Mouse (Mus musculus): Measurements from ENCODE around the gene Stard8. TPM values are rescaled to one million over a fixed set of nuclear protein-coding genes. Genes with fewer than 3 reads are reported as not detected.

Stard8 gene
- total and polyA plus RNA-seq, 2 experiments = 6.8 to 8.3 TPM

- Histone ChIP-seq H3K4me3 (ENCODE audit: insufficient read depth, low read depth, low read length) (no peak overlapping the region), H3K36me3 (ENCODE audit: control insufficient read depth, insufficient read depth, low read length) (no peaks in the 10 kb centered on the region), H3K27me3 (ENCODE audit: control insufficient read depth, insufficient read depth, low read length) (no peaks in the 10 kb centered on the region), H3K9ac (ENCODE audit: low read depth, low read length) (no peak overlapping the region), H3K4me1 (ENCODE audit: control insufficient read depth, insufficient read depth, low read length) (peaks cover 1% of the 10 kb centered on the region; the same call in 1 of the 2 replicates), H3K27ac (replicated peaks; ENCODE audit: insufficient read depth, low read depth, low read length) (no peak overlapping the region), H3K79me2 (ENCODE audit: control insufficient read depth, insufficient read depth, low read length) (no peaks in the 10 kb centered on the region)
- TF ChIP-seq POLR2A (IDR thresholded peaks at IDR 0.05; ENCODE audit: extremely low read depth, insufficient read depth, low read length) (no peak), CTCF (IDR thresholded peaks at IDR 0.05; ENCODE audit: low read depth, low read length) (no peak)
- 86% methylated on average over 1 of the region's 1 CpGs for WGBS
- DNase-seq (ENCODE audit: extremely low read depth, low read depth, low spot score) = no peak
Measured at GRCm38 (mm10) chrX:99023951-99024350, 20.9 kb downstream of the Stard8 start.

- H3K27ac ChIP-seq (replicated peaks; ENCODE audit: insufficient read depth, low read depth, low read length) = no peak overlapping the region
- H3K27me3 ChIP-seq (ENCODE audit: control insufficient read depth, insufficient read depth, low read length) = no peaks in the 10 kb centered on the region
- no peaks in the 10 kb centered on the region for H3K4me1 ChIP-seq (ENCODE audit: control insufficient read depth, insufficient read depth, low read length)
- DNase-seq (ENCODE audit: extremely low read depth, low read depth, low spot score) = no peak
- no peak overlapping the region for H3K4me3 ChIP-seq (ENCODE audit: insufficient read depth, low read depth, low read length)
- TF ChIP-seq POLR2A (IDR thresholded peaks at IDR 0.05; ENCODE audit: extremely low read depth, insufficient read depth, low read length) = no peak
- TF ChIP-seq CTCF (IDR thresholded peaks at IDR 0.05; ENCODE audit: low read depth, low read length) = no peak
- H3K36me3 ChIP-seq (ENCODE audit: control insufficient read depth, insufficient read depth, low read length) = no peaks in the 10 kb centered on the region
- WGBS = 45% methylated on average over 3 of the region's 3 CpGs
- no peak overlapping the region for H3K9ac ChIP-seq (ENCODE audit: low read depth, low read length)
- no peaks in the 10 kb centered on the region for H3K79me2 ChIP-seq (ENCODE audit: control insufficient read depth, insufficient read depth, low read length)
Measured at GRCm38 (mm10) chrX:99035407-99035806, 32.4 kb downstream of the Stard8 start.

GRCm38 (mm10) chrX:99042451-99042951 is 39.5 kb downstream of the Stard8 start:
- Histone ChIP-seq H3K27me3 (ENCODE audit: control insufficient read depth, insufficient read depth, low read length) (no peaks in the 10 kb centered on the region), H3K9ac (ENCODE audit: low read depth, low read length) (peak overlapping the region; percentile 92), H3K4me1 (ENCODE audit: control insufficient read depth, insufficient read depth, low read length) (no peaks in the 10 kb centered on the region), H3K36me3 (ENCODE audit: control insufficient read depth, insufficient read depth, low read length) (no peaks in the 10 kb centered on the region), H3K4me3 (ENCODE audit: insufficient read depth, low read depth, low read length) (peak overlapping the region; percentile 97), H3K79me2 (ENCODE audit: control insufficient read depth, insufficient read depth, low read length) (no peaks in the 10 kb centered on the region), H3K27ac (replicated peaks; ENCODE audit: insufficient read depth, low read depth, low read length) (peak overlapping the region; percentile 73)
- DNase-seq (ENCODE audit: extremely low read depth, low read depth, low spot score) = peak; percentile 80
- WGBS = under 1% methylated on average over 30 of the region's 31 CpGs
- TF ChIP-seq POLR2A (IDR thresholded peaks at IDR 0.05; ENCODE audit: extremely low read depth, insufficient read depth, low read length) = peak; percentile 51; the same call in 1 of the 2 replicates
- no peak for TF ChIP-seq CTCF (IDR thresholded peaks at IDR 0.05; ENCODE audit: low read depth, low read length)

GRCm38 (mm10) chrX:99043275-99043674 is 40.2 kb downstream of the Stard8 start:
- peak overlapping the region; percentile 97 for H3K4me3 ChIP-seq (ENCODE audit: insufficient read depth, low read depth, low read length)
- 41% methylated on average over 6 of the region's 6 CpGs for WGBS
- no peaks in the 10 kb centered on the region for H3K27me3 ChIP-seq (ENCODE audit: control insufficient read depth, insufficient read depth, low read length)
- peak overlapping the region; percentile 73 for H3K27ac ChIP-seq (replicated peaks; ENCODE audit: insufficient read depth, low read depth, low read length)
- no peak for DNase-seq (ENCODE audit: extremely low read depth, low read depth, low spot score)
- no peaks in the 10 kb centered on the region; the same call in 1 of the 2 replicates for H3K79me2 ChIP-seq (ENCODE audit: control insufficient read depth, insufficient read depth, low read length)
- H3K4me1 ChIP-seq (ENCODE audit: control insufficient read depth, insufficient read depth, low read length) = no peaks in the 10 kb centered on the region
- H3K36me3 ChIP-seq (ENCODE audit: control insufficient read depth, insufficient read depth, low read length) = no peaks in the 10 kb centered on the region
- TF ChIP-seq POLR2A (IDR thresholded peaks at IDR 0.05; ENCODE audit: extremely low read depth, insufficient read depth, low read length) (no peak), CTCF (IDR thresholded peaks at IDR 0.05; ENCODE audit: low read depth, low read length) (no peak)
- peak overlapping the region; percentile 92 for H3K9ac ChIP-seq (ENCODE audit: low read depth, low read length)

- Histone ChIP-seq H3K36me3 (ENCODE audit: control insufficient read depth, insufficient read depth, low read length) (no peaks in the 10 kb centered on the region), H3K27me3 (ENCODE audit: control insufficient read depth, insufficient read depth, low read length) (no peaks in the 10 kb centered on the region), H3K4me3 (ENCODE audit: insufficient read depth, low read depth, low read length) (peak overlapping the region; percentile 48), H3K4me1 (ENCODE audit: control insufficient read depth, insufficient read depth, low read length) (no peaks in the 10 kb centered on the region), H3K79me2 (ENCODE audit: control insufficient read depth, insufficient read depth, low read length) (no peaks in the 10 kb centered on the region; the same call in 1 of the 2 replicates), H3K27ac (replicated peaks; ENCODE audit: insufficient read depth, low read depth, low read length) (peak overlapping the region; percentile 73), H3K9ac (ENCODE audit: low read depth, low read length) (peak overlapping the region; percentile 48)
- 75% methylated on average over 5 of the region's 5 CpGs for WGBS
- DNase-seq (ENCODE audit: extremely low read depth, low read depth, low spot score) = no peak
- TF ChIP-seq POLR2A (IDR thresholded peaks at IDR 0.05; ENCODE audit: extremely low read depth, insufficient read depth, low read length) (no peak), CTCF (IDR thresholded peaks at IDR 0.05; ENCODE audit: low read depth, low read length) (no peak)
Measured at GRCm38 (mm10) chrX:99043739-99044138, 40.7 kb downstream of the Stard8 start.

GRCm38 (mm10) chrX:99045315-99045714 is 42.3 kb downstream of the Stard8 start:
- Histone ChIP-seq H3K9ac (ENCODE audit: low read depth, low read length) (peak overlapping the region; percentile 8; the same call in 1 of the 2 replicates), H3K4me1 (ENCODE audit: control insufficient read depth, insufficient read depth, low read length) (no peaks in the 10 kb centered on the region), H3K27ac (replicated peaks; ENCODE audit: insufficient read depth, low read depth, low read length) (peak overlapping the region; percentile 52), H3K79me2 (ENCODE audit: control insufficient read depth, insufficient read depth, low read length) (no peaks in the 10 kb centered on the region; the same call in 1 of the 2 replicates), H3K4me3 (ENCODE audit: insufficient read depth, low read depth, low read length) (peak overlapping the region; percentile 43), H3K36me3 (ENCODE audit: control insufficient read depth, insufficient read depth, low read length) (no peaks in the 10 kb centered on the region), H3K27me3 (ENCODE audit: control insufficient read depth, insufficient read depth, low read length) (no peaks in the 10 kb centered on the region)
- DNase-seq (ENCODE audit: extremely low read depth, low read depth, low spot score) = no peak
- 75% methylated on average over 7 of the region's 7 CpGs for WGBS
- TF ChIP-seq CTCF (IDR thresholded peaks at IDR 0.05; ENCODE audit: low read depth, low read length) (no peak), POLR2A (IDR thresholded peaks at IDR 0.05; ENCODE audit: extremely low read depth, insufficient read depth, low read length) (no peak)

All from liver, adult 2 months (tissue).